8 mouse cellular contexts compared by ENCODE assay signal in the genomic region with DNA sequence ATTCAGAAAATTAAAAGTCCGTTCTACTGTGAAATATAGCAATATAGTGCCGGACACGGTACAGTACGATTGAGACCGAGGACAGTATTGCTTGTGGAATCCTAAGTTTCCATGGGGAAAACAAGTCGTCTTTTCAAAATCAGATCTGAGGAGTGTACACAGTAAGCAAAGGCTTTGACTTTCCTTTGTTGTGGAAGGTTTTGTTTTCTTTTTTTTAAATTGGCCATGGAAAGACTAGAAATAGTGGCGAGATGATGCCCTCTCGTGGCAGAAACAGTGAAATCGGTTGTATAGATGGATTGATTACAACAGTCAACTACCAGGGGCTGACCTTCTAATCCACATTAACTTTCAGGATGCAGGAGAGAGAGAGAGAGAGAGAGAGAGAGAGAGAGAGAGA. TPM values are rescaled to one million over a fixed set of nuclear protein-coding genes. Genes with fewer than 3 reads are reported as not detected.
DNase-seq lines count a peak whose midpoint lies in the region; ATAC-seq lines count a peak whose summit lies in the region.

No protein-coding gene starts in this region.

- no peak overlapping the region for H3K27ac ChIP-seq in liver, embryonic 11.5 days (ENCODE audit: low read depth, low read length)
- no peak overlapping the region for H3K27ac ChIP-seq in intestine, embryonic 15.5 days

- ATAC-seq in liver, embryonic 11.5 days (replicated peaks; ENCODE audit: low FRiP score): no peak
- no peak for ATAC-seq in intestine, embryonic 15.5 days

- H3K4me2 ChIP-seq in liver, embryonic 11.5 days: no peak overlapping the region
- H3K4me2 ChIP-seq in intestine, embryonic 15.5 days (replicated peaks): no peak overlapping the region

- H3K4me1 ChIP-seq in liver, embryonic 11.5 days (replicated peaks; ENCODE audit: control insufficient read depth, insufficient read depth, low read length): no peaks in the 10 kb centered on the region
- H3K4me1 ChIP-seq in intestine, embryonic 15.5 days (replicated peaks): no peaks in the 10 kb centered on the region

- H3K4me3 ChIP-seq in liver, embryonic 11.5 days (ENCODE audit: low read depth, low read length): no peak overlapping the region
- H3K4me3 ChIP-seq in intestine, embryonic 15.5 days (replicated peaks): no peak overlapping the region

- H3K27me3 ChIP-seq in liver, embryonic 11.5 days (replicated peaks; ENCODE audit: control insufficient read depth, insufficient read depth, low read length): no peaks in the 10 kb centered on the region
- H3K27me3 ChIP-seq in intestine, embryonic 15.5 days (replicated peaks): no peaks in the 10 kb centered on the region

- WGBS in liver, embryonic 11.5 days: 61% methylated on average over 9 of the region's 9 CpGs
- WGBS in intestine, embryonic 15.5 days: 66% methylated on average over 9 of the region's 9 CpGs

- H3K36me3 ChIP-seq in liver, embryonic 11.5 days (ENCODE audit: control insufficient read depth, insufficient read depth, low read length): no peaks in the 10 kb centered on the region
- H3K36me3 ChIP-seq in intestine, embryonic 15.5 days: no peaks in the 10 kb centered on the region

- H3K9me3 ChIP-seq in liver, embryonic 11.5 days (ENCODE audit: control insufficient read depth, low read length): no peaks in the 10 kb centered on the region
- H3K9me3 ChIP-seq in intestine, embryonic 15.5 days: no peaks in the 10 kb centered on the region

- intact Hi-C loops in left cerebral cortex, postnatal 14 days (cut with DNase I): loop anchor here (2.0 to 10.0 kb wide), 2 partner anchors 156 to 334 kb away; no protein-coding TSS in a partner anchor

- no peak overlapping the region for H3K9ac ChIP-seq in liver, embryonic 11.5 days (ENCODE audit: low read depth, low read length)
- H3K9ac ChIP-seq in intestine, embryonic 15.5 days: no peak overlapping the region

- DNase-seq in liver (peak; percentile 19), R1 (ENCODE audit: low read depth, low spot score) (peak; percentile 39)
- no peak for DNase-seq in liver, embryonic 11.5 days (ENCODE audit: low spot score)
- DNase-seq in cerebellum, postnatal 10 days: peak; percentile 77 to 79
- DNase-seq in heart, postnatal 4 days: peak; percentile 61
- peak; percentile 50 to 67 for DNase-seq in left cerebral cortex, postnatal 14 days (ENCODE audit: low spot score in 2 of 2)
- DNase-seq in urinary bladder, postnatal 4 days (ENCODE audit: low spot score in 2 of 2): no peak

RNA-seq across cellular contexts. Expression of gene Enpp5, which starts 40.0 kb away (rescaled TPM):
- polyA plus RNA-seq in liver, embryonic 11.5 days (2014; fragmentation: Nextera tagmentation; extraction: Ambion mirVana): 5.9 and 6.2 TPM in 2 replicates
- total RNA-seq in heart, postnatal 4 days (2021): 1 to 10 TPM; 8.3 to 9.1 TPM
- 100 to 1,000 TPM; 147 to 151 TPM for total RNA-seq in left cerebral cortex, postnatal 14 days (2021)
- 31.0 and 37.6 TPM in 2 replicates for polyA plus RNA-seq in intestine, embryonic 15.5 days (2015; fragmentation: Nextera tagmentation; extraction: Ambion mirVana)

Comparison
In these comparisons a context has a peak if more than half of its experiments do, and no peak if none do; other contexts are left out.
1. DNase-seq: peak in liver (single experiment), R1 (single experiment), cerebellum, postnatal 10 days (2 of 2), heart, postnatal 4 days (single experiment) and left cerebral cortex, postnatal 14 days (2 of 2); none in liver, embryonic 11.5 days (single experiment) and urinary bladder, postnatal 4 days (0 of 2).
2. RNA of gene Enpp5, which starts 40.0 kb away (total RNA-seq): 147 to 151 TPM in left cerebral cortex, postnatal 14 days; 8.3 to 9.1 TPM in heart, postnatal 4 days; every median in the first group is over 10 times any median in the second.